Mouse (Mus musculus) forebrain, embryonic 14.5 days (tissue): ENCODE measurements around the gene Deaf1. TPM values are rescaled to one million over a fixed set of nuclear protein-coding genes. Genes with fewer than 3 reads are reported as not detected.

Source experiments
- ATAC-seq: fragments of 200-750 bp; cut with Nextera tagmentation; 2 replicates; pipeline ENCODE4 v1.8.0; 2017; ENCODE audit warnings: mild to moderate bottlenecking, moderate library complexity
- DNase-seq: peaks from one replicate; pipeline ENCODE4 v3.0.0-alpha.2; 2015; ENCODE audit warnings: low spot score
- H3K27ac ChIP-seq: fragments of 300-500 bp; sonication (generic); 2 replicates; pipeline ENCODE4 v1.5.1; 2014; ENCODE audit warnings: low read depth, mild to moderate bottlenecking, control low read depth, low read length, moderate library complexity
- H3K27me3 ChIP-seq: fragments of 300-500 bp; sonication (generic); replicated peaks from 2 replicates; pipeline ENCODE4 v1.6.1; 2014; ENCODE audit warnings: low read length, control low read depth, mixed read lengths; ENCODE audit not compliant: control insufficient read depth, insufficient read depth
- H3K36me3 ChIP-seq: fragments of 300-500 bp; sonication (generic); 2 replicates; pipeline ENCODE4 v1.6.1; 2014; ENCODE audit warnings: low read length, control low read depth; ENCODE audit not compliant: control insufficient read depth, insufficient read depth
- H3K4me1 ChIP-seq: fragments of 300-500 bp; sonication (generic); 2 replicates; pipeline ENCODE4 v1.6.1; 2014; ENCODE audit warnings: antibody characterized with exemption, low read length, control low read depth; ENCODE audit not compliant: control insufficient read depth, insufficient read depth
- H3K4me2 ChIP-seq: fragments of 300-500 bp; sonication (generic); 2 replicates; pipeline ENCODE4 v1.6.1; 2014; ENCODE audit warnings: mild to moderate bottlenecking, control low read depth, low read length
- H3K4me3 ChIP-seq: fragments of 300-500 bp; sonication (generic); 2 replicates; pipeline ENCODE4 v1.5.1; 2014; ENCODE audit warnings: low read depth, low read length, control low read depth
- H3K9ac ChIP-seq: fragments of 300-500 bp; sonication (generic); 2 replicates; pipeline ENCODE4 v1.6.1; 2014; ENCODE audit warnings: mild to moderate bottlenecking, low read length, control low read depth, moderate library complexity
- H3K9me3 ChIP-seq: fragments of 300-500 bp; sonication (generic); replicated peaks from 2 replicates; pipeline ENCODE4 v1.6.1; 2016; ENCODE audit warnings: low read length, control low read depth, mixed read lengths; ENCODE audit not compliant: control insufficient read depth
- WGBS: fragments of 180-500 bp; shearing (Covaris S2); extraction: QIAGEN DNeasy Blood & Tissue Kit; methylation state at CpG from one replicate; pipeline ENCODE4 v1.1.7; 2014; 5-methylcytosine and 5-hydroxymethylcytosine counted together
- polyA plus RNA-seq: library from polyadenylated mRNA; unstranded; fragments of >200 nt; fragmentation: Nextera tagmentation; extraction: Ambion mirVana; gene quantifications from 2 replicates; pipeline ENCODE4 v1.2.1, GENCODE M21; 2014

Deaf1 gene
- polyA plus RNA-seq, 1 experiment from 2014 or later = 118 TPM

- Histone ChIP-seq H3K9ac (no peak overlapping the region), H3K27ac (no peak overlapping the region), H3K4me3 (no peak overlapping the region), H3K4me2 (no peak overlapping the region), H3K9me3 (no peaks in the 10 kb centered on the region), H3K4me1 (peaks cover 2% of the 10 kb centered on the region; the same call in 1 of the 2 replicates), H3K27me3 (no peaks in the 10 kb centered on the region; the same call in 1 of the 2 replicates), H3K36me3 (peaks cover 29% of the 10 kb centered on the region)
- ATAC-seq (no peak), DNase-seq (no peak)
- 89% methylated on average over 4 of the region's 4 CpGs for WGBS
These were observed 8.2 kb upstream of the Deaf1 start for GRCm38 (mm10) chr7:141335682-141336081.

- Histone ChIP-seq H3K9me3 (no peaks in the 10 kb centered on the region), H3K27ac (no peak overlapping the region), H3K4me3 (no peak overlapping the region), H3K4me1 (peaks cover 2% of the 10 kb centered on the region; the same call in 1 of the 2 replicates), H3K36me3 (peaks cover 29% of the 10 kb centered on the region), H3K9ac (no peak overlapping the region), H3K4me2 (no peak overlapping the region), H3K27me3 (no peaks in the 10 kb centered on the region; the same call in 1 of the 2 replicates)
- 87% methylated on average over 2 of the region's 2 CpGs for WGBS
- ATAC-seq (no peak), DNase-seq (no peak)
These were observed 7.6 kb upstream of the Deaf1 start for GRCm38 (mm10) chr7:141335044-141335579.

- H3K4me1 ChIP-seq = peaks cover 6% of the 10 kb centered on the region
- DNase-seq (no peak), ATAC-seq (no peak)
- no peak overlapping the region for H3K4me3 ChIP-seq
- 88% methylated on average over 6 of the region's 6 CpGs for WGBS
- no peak overlapping the region for H3K27ac ChIP-seq
- no peaks in the 10 kb centered on the region for H3K9me3 ChIP-seq
- H3K4me2 ChIP-seq = no peak overlapping the region
- H3K27me3 ChIP-seq = no peaks in the 10 kb centered on the region
- peaks cover 29% of the 10 kb centered on the region for H3K36me3 ChIP-seq
- no peak overlapping the region for H3K9ac ChIP-seq
These were observed 4.5 kb upstream of the Deaf1 start for GRCm38 (mm10) chr7:141331990-141332389.

GRCm38 (mm10) chr7:141330706-141331105 lies 3.2 kb upstream of the Deaf1 start:
- no peaks in the 10 kb centered on the region for H3K27me3 ChIP-seq
- DNase-seq = no peak

GRCm38 (mm10) chr7:141328373-141328990 lies 992 bp upstream of the Deaf1 start:
- Histone ChIP-seq H3K27me3 (no peaks in the 10 kb centered on the region), H3K4me3 (peak overlapping the region; percentile 66), H3K36me3 (peaks cover 18% of the 10 kb centered on the region), H3K9me3 (no peaks in the 10 kb centered on the region), H3K4me1 (peaks cover 23% of the 10 kb centered on the region), H3K9ac (peak overlapping the region; percentile 90), H3K27ac (peak overlapping the region; percentile 99), H3K4me2 (peak overlapping the region; percentile 69)
- 16% methylated on average over 24 of the region's 24 CpGs for WGBS
- DNase-seq = peak; percentile 16
- peak; percentile 18; the same call in 1 of the 2 replicates for ATAC-seq

More at GRCm38 (mm10) chr7:141330706-141331105, 3.2 kb upstream of the Deaf1 start:
- H3K27ac ChIP-seq = no peak overlapping the region
- H3K4me2 ChIP-seq = no peak overlapping the region
- H3K36me3 ChIP-seq = peaks cover 27% of the 10 kb centered on the region
- H3K9ac ChIP-seq = no peak overlapping the region
- no peaks in the 10 kb centered on the region for H3K9me3 ChIP-seq
- no peak for ATAC-seq
- peaks cover 18% of the 10 kb centered on the region for H3K4me1 ChIP-seq
- H3K4me3 ChIP-seq = no peak overlapping the region

GRCm38 (mm10) chr7:141326546-141327446 lies 694 bp downstream of the Deaf1 start:
- Histone ChIP-seq H3K4me2 (peak overlapping the region; percentile 100), H3K36me3 (peaks cover 22% of the 10 kb centered on the region), H3K27me3 (no peaks in the 10 kb centered on the region), H3K4me3 (peak overlapping the region; percentile 66), H3K9ac (peak overlapping the region; percentile 90), H3K27ac (peak overlapping the region; percentile 99), H3K9me3 (no peaks in the 10 kb centered on the region), H3K4me1 (peaks cover 23% of the 10 kb centered on the region)
- WGBS = 6% methylated on average over 32 of the region's 35 CpGs
- peak; percentile 46 for DNase-seq
- ATAC-seq = peak; percentile 15

- no peaks in the 10 kb centered on the region for H3K9me3 ChIP-seq
- H3K4me3 ChIP-seq = no peak overlapping the region
- peaks cover 23% of the 10 kb centered on the region for H3K4me1 ChIP-seq
- no peak overlapping the region for H3K9ac ChIP-seq
- 0 out of 2 replicates have a peak overlapping the region, but pooled peaks have one; percentile 4 for H3K4me2 ChIP-seq
- DNase-seq (no peak), ATAC-seq (no peak)
- peaks cover 43% of the 10 kb centered on the region for H3K36me3 ChIP-seq
- WGBS = 71% methylated on average over 1 of the region's 1 CpGs
- no peaks in the 10 kb centered on the region for H3K27me3 ChIP-seq
- H3K27ac ChIP-seq = no peak overlapping the region
These were observed 2.8 kb downstream of the Deaf1 start for GRCm38 (mm10) chr7:141324686-141325085.

- Histone ChIP-seq H3K4me2 (no peak overlapping the region), H3K9me3 (no peaks in the 10 kb centered on the region), H3K4me1 (peaks cover 1% of the 10 kb centered on the region; the same call in 1 of the 2 replicates), H3K4me3 (no peak overlapping the region), H3K36me3 (peaks cover 95% of the 10 kb centered on the region), H3K27ac (no peak overlapping the region), H3K27me3 (no peaks in the 10 kb centered on the region), H3K9ac (no peak overlapping the region)
- no peak for ATAC-seq
- no peak for DNase-seq
- WGBS = 78% methylated on average over 2 of the region's 2 CpGs
These were observed 8.0 kb downstream of the Deaf1 start for GRCm38 (mm10) chr7:141319446-141319845.
